Mouse (Mus musculus) WW6 (cell line): Measurements from ENCODE around the gene Kcnj1.

ENCODE experiments used
- DNase-seq: peaks from one replicate; pipeline ENCODE4 v3.0.0-alpha.2; 2013; ENCODE audit warnings: low read depth, low spot score

Gene Kcnj1

DNA sequence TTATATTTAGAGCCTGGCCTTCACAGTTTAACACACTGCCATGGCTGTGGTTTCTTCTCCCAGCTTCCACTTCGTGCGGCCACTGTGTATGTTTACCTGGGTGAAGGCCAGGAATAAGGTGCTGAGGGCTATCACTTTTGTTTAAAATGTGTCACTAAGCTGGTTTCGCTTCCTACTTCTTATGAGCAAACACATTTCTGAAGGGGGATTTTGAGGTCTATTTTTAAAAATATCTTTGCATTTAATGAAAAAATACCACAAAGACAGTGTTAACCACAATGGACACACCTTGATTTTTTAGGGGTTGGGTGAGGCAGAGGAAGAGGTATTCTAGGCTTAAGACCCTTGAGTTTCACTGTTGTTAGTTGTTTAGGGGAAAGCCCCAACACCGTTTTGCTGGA, 22.5 kb downstream of the Kcnj1 start:
- DNase-seq, result no peak

DNA sequence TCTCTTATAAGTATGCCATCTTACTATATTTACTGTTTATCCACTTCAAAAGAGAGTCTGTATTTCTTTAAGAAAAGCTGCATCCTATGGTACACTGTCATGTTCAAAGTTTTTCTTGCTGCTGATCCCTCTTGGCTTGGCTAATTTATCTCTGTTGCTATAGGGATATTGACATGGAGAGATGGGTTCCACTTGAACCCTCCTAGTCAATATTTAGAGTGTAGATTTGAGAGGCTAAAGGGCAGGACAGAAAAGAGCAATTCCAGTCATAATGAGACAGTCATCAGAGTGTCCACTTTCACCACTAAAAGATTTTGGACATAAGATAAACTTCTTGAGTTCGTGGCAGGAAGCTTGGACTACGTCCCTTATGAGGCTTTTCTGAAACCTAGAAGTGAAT, 27.9 kb downstream of the Kcnj1 start:
- DNase-seq, result no peak

DNA sequence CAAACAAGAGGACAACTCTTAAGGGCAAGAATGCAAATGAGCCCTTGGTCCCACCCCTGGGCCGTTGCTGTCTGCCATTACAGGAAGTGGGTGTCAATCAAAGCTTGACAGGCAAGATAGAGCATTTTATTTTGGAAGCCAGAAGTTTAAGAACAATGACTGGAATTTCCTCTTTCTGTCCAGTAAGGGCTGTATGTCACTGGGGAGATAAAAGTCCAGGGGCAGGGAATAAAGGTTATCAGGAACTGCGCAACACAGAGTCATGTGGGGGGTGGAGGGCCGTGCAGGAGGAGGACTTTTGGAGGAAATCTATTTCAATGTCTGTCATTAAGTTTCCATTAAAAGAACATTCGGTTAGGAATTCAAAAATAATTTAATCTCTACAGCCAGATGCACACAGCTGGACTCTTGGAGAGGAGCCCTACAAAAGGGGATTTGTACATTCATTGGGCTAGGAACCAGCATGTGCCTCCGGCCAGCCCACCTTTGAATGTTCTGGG, 28.4 kb downstream of the Kcnj1 start:
- DNase-seq, result no peak

DNA sequence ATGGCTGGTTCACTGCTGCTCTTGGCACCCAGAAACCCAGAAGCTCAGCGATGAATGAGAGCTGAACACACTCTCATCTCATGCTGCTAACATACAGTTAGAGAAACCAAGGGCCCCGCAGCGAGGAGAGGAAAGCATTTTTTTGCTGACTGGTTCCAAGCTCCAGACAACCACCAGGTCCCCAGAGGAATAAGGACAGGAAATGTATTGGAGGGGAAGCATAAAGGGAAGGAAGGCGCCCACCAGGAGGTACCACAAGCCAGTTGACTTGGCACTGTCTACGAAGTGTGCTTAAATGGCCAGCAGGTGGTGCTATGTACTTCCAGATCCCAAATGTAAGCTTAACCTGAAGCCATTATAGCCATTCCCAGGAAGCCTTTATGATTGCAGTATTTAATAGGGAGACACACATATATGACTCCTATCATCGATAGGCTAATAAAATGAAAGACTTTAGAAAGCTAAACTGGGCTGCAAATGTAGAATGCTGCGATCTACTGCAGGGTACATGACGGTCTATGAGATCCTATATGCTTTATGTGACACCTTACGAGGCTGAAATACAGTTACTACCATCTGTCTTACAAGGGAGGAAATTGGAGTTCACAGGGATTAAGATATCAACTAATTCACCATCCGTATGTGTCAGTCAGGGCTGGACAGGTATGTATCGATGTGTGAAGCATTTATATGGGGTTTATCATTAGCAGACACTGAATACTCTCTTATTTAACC, 33.1 kb downstream of the Kcnj1 start:
- DNase-seq, result peak; percentile 40

DNA sequence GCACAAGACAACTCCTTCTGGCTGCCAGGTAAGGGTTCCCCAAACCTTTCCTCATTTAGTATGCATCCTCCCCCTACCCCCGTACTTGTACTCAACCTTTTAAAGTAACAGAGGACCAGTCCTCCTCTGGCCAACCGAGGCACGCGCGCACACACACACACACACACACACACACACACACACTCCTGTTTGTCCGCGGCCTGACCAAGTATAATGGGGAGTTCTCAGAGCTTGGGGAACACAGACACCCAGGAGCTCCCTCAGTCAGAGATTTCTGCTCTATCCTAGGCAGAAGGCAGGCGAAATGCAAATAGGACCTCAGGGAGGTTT, 36.4 kb downstream of the Kcnj1 start:
- no peak for DNase-seq

DNA sequence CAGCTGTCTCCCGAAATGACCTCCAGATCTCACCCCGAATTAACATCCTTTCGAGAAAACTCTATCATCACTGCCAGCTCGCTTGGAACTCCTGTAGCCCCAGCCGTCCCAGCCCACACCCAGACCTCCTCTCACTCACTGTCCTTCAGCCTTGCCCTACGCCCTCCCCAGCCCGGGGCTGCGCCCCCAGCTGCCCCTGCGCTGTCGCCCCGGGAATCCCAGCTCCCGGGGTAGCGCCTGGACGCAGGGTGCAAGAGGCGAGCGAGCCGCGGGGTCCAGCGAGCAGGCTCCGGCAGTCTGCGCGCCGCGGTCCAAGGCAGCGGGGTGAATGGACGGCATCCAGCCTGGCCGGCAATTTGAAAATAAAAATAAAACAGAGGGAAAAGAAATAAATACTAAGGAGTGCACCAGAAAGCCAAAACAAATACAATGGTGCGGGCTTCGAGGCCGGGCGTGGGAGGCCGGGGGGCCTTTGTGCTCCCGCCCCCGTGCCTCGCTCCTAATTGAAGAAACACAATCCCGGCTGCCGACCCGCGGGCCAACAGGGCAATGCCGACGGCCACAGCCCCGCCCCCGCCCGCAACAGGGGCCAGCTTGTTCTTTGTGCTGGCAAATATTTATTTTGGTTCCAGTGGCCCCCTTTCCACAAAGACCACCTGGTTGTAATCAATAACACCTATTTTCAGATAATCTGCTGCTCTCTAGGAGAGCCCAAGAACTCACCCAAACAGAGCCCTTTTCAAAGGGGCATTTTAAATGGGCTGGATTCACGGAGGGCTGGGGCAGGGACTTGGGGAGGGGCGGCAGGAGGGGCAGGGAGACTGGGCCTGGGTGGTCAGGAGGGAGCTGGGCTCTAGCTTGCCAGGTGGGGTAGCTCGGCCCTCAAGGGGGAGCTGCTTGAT, 37.0 kb downstream of the Kcnj1 start:
- no peak for DNase-seq

DNA sequence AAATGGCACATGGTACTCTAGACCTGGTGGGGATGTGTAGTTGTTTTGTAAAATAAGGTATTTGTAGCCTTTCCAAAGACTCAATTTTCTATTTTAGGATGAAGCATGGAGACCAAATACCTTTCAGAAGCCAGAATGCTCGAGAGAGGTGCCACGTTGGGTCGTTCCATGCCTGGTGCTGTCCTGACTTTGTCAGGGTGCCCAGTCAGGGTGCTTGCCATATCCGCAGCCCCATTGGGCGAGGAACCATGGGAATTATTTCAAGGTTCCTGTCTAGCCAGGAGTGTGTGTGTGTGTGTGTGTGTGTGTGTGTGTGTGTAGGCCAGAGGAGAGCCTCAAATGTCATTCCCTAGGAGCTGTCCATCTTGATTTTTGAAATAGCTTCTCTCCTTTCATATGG, 38.4 kb downstream of the Kcnj1 start:
- DNase-seq, result no peak

DNA sequence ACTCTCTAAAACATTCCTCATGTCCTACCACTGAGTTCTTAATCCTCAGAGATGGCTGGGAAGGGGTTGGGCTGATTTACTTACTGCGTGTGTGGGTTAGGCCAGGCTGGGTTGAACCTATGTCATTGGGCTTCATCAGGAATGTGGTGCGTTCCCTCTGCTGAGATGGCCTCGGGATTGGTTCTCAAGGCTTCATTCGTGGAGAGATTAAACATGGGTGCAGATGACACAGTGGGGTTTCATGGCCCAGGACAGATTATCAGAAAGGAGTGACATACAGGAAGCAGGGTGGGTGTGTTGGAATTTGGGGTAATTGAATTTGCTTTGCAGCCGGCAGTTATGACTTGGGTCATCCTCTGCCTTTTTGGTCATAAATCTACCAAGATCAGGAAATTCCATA, 39.2 kb downstream of the Kcnj1 start:
- DNase-seq, result no peak

DNA sequence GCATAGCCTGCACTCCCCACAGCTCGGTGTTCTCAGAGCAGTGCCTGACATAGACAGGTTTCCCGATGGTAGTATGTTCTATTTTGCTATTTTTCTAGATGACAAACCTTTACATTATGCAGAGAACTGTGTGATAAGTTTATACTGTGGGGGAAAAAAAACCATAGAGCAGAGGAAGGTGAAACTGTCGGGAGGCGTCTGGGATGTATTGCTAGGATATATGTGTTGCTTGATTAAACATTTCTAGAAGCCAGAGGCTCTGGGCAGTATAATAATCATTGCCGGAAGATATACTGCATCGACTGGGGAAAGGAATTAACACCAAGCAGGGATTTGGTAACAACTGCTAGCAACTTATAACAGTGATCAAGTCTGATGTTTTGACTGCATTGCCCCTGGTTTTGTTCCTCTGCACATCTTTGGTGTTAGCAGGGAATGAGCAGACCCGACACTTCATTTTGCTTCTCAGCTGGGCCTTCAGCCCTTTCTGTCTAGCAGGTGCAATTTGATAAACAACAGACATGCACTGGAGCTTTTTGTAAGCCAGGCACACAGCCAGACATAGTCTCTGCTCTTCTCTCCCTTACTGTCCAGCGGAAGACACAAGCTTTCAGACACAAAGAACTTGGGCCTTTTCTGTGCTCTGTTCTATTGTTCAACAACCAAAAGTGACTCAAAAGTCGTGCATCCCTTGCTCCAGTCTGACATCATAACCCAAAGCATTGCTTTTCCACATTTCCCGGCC, 40.7 kb downstream of the Kcnj1 start:
- DNase-seq, result no peak

DNA sequence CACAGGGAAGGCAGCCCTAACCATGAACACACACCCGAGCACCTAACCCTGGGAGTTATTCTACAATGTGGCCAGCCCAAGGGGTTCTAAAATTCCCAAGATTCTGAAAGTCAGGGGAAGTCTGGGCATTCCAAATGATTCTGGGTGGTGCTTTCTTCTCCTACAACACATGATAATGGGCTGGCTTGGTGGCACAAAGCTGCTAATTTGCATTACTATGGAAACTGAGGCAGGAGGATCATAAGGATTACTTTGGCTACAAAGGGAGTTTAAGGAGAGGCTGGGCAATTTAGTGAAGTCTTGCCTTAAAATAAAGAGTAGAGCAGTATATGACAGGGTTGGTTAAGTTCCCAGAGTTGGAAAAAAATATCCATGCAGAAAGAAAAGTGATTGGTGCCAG, 42.7 kb downstream of the Kcnj1 start:
- no peak for DNase-seq

DNA sequence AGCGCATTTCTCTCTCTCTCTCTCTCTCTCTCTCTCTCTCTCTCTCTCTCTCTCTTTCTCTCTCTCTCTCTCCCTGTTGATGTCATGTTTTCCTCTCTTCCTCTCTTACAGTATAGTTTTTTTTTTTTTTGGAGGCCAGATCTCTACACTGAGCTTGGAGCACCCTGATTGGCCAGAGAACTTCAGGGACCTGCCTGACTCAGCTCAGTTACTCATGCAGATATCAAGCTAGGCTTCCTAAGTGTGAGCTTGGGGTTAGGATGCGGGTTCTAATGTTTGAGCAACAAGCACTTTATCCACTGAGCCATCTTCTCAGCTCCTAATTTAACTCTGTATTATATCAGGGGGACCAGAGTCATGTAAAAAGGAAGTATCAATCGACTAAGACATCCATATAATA, 43.7 kb downstream of the Kcnj1 start:
- DNase-seq, result no peak

DNA sequence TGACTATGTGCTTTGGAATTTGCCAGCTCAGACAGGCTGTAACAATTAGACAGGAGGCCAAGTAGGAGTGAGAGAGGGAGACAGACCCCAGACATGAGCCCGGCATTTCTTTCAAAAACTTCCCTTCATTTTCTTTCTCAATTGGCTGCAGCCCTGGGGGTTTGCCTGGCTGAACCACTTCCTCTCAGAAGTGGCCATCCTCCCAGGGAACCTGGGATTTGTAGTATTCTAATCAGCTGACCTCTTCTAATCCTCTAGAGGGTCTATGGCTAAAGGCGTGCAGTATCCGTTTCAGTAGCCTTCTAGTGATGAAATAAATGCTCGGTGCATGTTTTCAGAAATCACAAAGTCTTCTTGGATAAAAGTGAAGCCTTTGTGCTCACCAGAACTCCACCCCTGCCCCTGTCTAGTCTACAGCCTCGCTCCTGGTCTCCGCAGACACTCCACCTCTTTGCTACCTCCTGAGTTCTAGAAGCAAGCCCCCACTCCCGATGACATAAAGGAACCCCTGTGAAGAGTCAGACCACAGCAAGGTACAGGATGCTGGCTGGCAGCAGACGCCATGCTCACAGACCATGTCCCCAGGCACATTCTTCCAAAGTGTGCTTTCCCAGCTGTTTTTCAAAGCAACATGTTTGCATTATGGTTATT, 45.3 kb downstream of the Kcnj1 start:
- no peak for DNase-seq

DNA sequence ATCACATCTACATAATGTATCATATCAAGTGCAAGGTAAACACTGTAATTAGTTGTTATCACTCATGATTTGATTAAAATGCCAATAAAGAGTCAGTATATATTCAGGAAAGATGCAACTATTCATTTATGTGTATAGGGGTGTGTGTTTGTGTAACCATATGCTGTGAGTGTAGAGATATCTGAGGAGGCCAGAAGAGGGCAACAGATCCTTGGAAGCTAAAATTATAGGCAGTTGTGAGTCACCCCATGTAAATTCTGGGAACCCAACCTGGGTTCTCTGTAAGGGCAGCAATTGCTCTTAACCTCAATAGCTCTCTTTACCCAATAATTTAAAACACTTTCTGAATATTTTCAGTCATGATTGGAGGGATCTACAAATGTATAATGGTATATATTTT, 48.4 kb downstream of the Kcnj1 start:
- DNase-seq, result no peak

DNA sequence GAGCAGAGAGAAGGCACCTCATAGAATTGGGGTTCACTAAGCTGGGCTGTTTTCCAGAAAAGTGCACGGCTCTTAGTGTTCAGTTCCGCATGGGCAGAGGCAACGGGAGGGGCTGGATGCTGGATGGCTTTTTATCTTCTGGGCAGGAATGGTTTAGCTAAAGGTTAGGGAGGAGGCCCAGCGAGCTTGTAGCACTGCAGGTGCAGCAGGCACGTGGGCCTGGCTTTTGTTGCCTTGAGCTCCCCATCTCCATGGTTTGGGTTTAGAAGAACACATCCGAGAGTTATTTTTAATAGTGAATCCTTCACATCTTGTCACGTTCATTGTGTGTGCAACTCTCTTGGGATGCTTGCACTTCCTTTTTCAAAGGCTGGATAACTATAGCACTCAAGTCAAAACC, 53.0 kb downstream of the Kcnj1 start:
- DNase-seq, result no peak

DNA sequence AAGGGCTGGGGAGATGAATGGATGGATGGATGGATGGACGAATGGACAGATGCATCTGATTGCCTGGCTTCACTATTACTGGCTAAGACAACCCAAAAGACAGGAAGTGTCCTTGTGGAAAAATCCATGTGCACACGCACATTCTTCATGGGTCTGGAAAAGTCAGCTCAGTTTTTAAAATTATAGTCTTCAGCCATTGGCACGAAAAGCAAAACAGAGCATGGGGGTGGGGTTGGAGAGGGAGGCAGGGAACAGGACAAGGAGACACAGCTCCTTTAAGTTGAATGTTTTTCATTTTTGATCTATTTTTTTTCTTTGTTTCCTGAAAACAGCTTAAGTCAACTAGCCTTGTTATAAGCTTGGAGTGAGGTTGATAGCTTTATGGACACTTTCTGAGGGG, 58.8 kb downstream of the Kcnj1 start:
- DNase-seq, result no peak

DNA sequence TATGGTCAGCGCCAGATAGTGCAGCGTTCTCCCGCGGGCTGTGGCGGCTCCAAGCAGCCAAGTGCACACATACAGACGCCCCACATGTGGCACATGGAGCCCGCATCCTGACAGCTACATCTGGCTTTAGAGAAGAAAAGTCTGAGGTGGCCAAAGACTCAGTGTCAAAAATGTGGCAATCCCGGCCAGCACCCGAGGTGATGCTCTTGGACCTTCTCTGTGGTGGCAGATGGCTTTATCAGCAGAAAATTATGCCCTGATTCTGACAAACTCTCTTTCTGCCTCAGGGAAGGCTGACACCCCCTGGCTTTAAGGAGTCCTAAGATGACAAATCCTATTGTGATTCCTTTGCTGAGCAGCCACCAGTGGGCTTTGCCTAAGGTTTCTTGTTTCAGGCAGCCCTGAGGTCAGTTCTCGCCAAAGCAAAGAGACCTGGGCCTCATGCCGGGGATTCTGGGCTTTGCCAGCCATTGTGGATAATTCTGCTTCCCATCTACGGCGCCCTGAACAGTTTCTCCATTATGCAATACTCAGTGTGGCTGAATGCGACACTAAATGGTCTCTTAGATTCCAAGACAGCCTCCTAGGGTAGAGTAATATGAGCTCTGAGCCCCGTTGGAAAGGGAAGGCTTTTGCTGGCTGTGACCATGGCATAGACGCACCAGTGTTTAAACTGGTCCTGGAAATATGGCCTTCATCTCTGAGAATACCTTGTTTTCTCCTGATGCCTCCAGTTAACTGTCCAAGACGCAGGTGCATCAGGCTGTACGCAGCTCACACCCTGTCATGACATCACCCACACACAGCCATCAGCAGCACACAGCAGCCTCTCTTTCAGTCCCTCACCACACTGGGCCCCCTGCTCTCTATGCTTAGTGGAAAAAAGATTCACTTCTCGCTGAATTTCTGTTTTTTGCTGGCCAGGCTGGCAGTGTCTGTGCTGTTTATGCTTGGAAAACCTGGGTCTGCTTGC, 62.2 kb downstream of the Kcnj1 start:
- DNase-seq, result no peak

DNA sequence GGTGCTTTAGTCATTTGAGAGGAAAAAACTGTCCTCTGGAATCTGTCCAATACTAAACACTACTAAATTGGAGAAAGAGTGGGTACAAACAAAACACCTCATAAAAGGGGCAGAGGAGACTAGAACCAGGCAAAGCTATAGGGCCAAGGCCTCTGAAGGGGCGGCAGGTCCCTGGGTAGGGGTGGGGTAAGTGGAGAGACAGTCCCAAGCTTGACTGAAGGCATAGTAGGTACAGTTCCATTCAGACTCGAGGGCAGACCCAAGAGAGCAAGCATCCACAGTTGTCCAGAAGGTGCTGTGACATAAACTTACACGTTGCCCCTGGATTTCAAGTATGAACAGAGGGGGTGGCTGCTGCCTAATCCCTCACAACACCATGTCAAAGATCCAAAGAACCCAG, 70.8 kb downstream of the Kcnj1 start:
- no peak for DNase-seq

DNA sequence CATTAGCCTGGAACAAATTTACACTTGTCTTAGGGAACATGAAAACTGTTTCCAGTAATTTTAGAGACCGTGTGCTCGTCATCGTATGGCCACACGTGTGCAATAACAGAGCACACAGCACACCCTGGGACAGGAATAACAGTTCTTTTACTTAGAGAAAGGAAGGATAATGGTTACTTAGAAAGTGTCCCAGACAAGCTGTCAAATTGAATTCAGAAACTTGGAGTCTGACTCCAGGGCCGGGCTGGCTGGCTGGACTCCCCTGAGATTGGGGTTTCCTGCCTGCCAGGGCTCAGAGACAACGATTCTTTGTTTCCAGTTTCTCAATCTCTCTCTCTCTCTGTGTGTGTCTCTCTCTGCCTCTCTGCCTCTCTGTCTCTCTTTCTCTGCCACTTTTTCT, 71.5 kb downstream of the Kcnj1 start:
- no peak for DNase-seq

DNA sequence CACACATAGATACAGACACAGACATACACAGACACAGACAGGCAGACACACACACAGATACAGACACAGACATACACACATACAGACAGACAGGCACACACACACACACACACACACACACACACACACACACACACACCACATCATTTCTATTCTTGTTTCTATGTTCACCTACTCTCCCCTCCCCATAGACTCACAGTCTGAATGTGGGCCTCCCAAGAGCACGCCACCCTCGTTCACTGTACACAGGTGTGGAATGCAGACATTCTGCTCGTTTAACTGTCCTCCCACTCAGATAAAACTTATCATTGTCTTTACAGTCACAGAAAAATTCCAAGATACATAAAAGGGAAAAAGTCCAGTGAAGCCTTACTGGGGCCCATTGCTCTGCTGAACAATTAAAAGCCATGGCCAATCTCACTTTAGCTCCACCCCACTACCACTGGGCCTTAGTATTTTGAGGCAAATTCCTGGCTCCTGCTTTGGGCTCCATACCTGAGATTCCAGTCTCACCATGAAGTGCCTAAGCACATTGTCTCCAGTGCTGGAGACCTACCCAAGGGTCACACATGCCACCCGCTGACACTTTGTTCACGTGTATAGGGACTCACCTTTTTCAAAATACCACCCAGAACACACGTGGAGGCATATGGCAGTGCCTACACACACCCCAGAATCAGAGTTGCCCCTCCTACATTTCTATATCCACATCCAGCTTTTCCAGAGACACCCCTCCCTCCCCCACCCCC, 72.3 kb downstream of the Kcnj1 start:
- DNase-seq, result no peak

DNA sequence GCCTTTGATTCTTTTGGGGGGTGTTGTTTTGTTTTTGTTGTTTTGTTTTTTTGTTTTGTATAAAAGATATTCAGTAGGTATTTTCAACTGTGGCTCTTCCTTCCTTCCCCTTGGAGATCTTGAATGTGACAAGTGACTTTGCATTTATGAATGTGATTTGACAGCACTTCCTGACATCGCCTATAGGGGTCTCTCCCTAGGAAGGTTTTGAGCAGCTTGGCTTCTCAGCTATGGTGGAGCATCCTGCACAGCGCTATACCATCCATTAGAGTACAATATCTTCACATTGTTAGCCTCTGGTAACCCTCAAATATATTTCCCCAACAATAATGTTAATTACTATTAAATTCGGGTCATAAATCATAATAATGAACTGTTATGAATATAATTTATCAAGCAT, 73.5 kb downstream of the Kcnj1 start:
- DNase-seq, result no peak
